Mouse (Mus musculus) myocyte (in vitro differentiated cells): ENCODE measurements at regions not wholly inside any gene's neighbourhood (a gene's known extent, or its start where the extent isn't known, plus 50 kb on each side); places are given as distances from the start of the nearest gene placed in this dataset.

Experiments
- CEBPB ChIP-seq: IDR thresholded peaks from 2 replicates; pipeline ENCODE4 v1.6.1; 2011; ENCODE audit warnings: mild to moderate bottlenecking, moderate library complexity; ENCODE audit not compliant: poor library complexity, insufficient read depth, severe bottlenecking
- E2F4 ChIP-seq: IDR thresholded peaks from one replicate; pipeline ENCODE4 v1.6.1; 2011; ENCODE audit warnings: mild to moderate bottlenecking, control low read depth, moderate library complexity; ENCODE audit not compliant: insufficient read depth
- MAX ChIP-seq: IDR thresholded peaks from one replicate; pipeline ENCODE4 v1.6.1; 2011; ENCODE audit warnings: low read depth, mild to moderate bottlenecking, control low read depth
- MYOD1 ChIP-seq, 3 experiments: IDR thresholded peaks; one replicate each; pipeline ENCODE4 v1.6.1; 2011; ENCODE audit warnings: control low read depth in 2 of 3, low read depth in 2 of 3, mild to moderate bottlenecking in 2 of 3, moderate library complexity in 1 of 3; ENCODE audit not compliant: insufficient read length in 2 of 3, control insufficient read depth in 1 of 3
- POLR2A ChIP-seq: IDR thresholded peaks from one replicate; pipeline ENCODE4 v1.6.1; 2011; ENCODE audit warnings: low read depth, mild to moderate bottlenecking, control low read depth, moderate library complexity; ENCODE audit not compliant: insufficient read length
- POLR2AphosphoS2 ChIP-seq: IDR thresholded peaks from one replicate; pipeline ENCODE4 v1.6.1; 2011; ENCODE audit warnings: low read depth, control low read depth; ENCODE audit not compliant: insufficient read length
- REST ChIP-seq: IDR thresholded peaks from one replicate; pipeline ENCODE4 v1.6.1; 2011; ENCODE audit warnings: mild to moderate bottlenecking, control low read depth, moderate library complexity; ENCODE audit not compliant: insufficient read depth, insufficient read length
- TCF12 ChIP-seq: IDR thresholded peaks from one replicate; pipeline ENCODE4 v1.6.1; 2011; ENCODE audit warnings: mild to moderate bottlenecking, control low read depth; ENCODE audit not compliant: poor library complexity, insufficient read depth, severe bottlenecking
- TCF3 ChIP-seq: IDR thresholded peaks from one replicate; pipeline ENCODE4 v1.6.1; 2011; ENCODE audit warnings: low read depth, control low read depth; ENCODE audit not compliant: insufficient read length
- USF1 ChIP-seq: IDR thresholded peaks from one replicate; pipeline ENCODE4 v1.6.1; 2011; ENCODE audit warnings: low read depth, mild to moderate bottlenecking, control low read depth, moderate library complexity

- no peak for TF ChIP-seq POLR2AphosphoS2
- TF ChIP-seq USF1, result no peak
- TF ChIP-seq MYOD1 (IDR thresholded peaks at IDR 0.05; ENCODE audit: control insufficient read depth in 1 of 3, insufficient read length in 2 of 3, low read depth in 2 of 3), result peak in 1 of 3 experiments; percentile 33
- no peak for TF ChIP-seq MAX
- no peak for TF ChIP-seq TCF3
- TF ChIP-seq POLR2A, result no peak
- no peak for TF ChIP-seq REST
- TF ChIP-seq CEBPB, result no peak
- TF ChIP-seq TCF12, result no peak
- no peak for TF ChIP-seq E2F4
Observed at GRCm38 (mm10) chr13:107850907-107851560, 193.2 kb upstream of the Smim15 start.
